Mouse (Mus musculus) liver, embryonic 15.5 days (tissue): ENCODE measurements around the gene Pcbp3. TPM values are rescaled to one million over a fixed set of nuclear protein-coding genes. Genes with fewer than 3 reads are reported as not detected.
"Not testable (repeated sequence)": the region's sequence is repeated elsewhere in the genome, so short reads cannot be mapped to it uniquely, and the experiment has no call there.

Experiments used
- ATAC-seq: fragments of 200-750 bp; cut with Nextera tagmentation; 2 replicates; pipeline ENCODE4 v1.8.0; 2017; ENCODE audit warnings: moderate number of reproducible peaks, mild to moderate bottlenecking, moderate library complexity; ENCODE audit not compliant: insufficient read depth
- H3K27ac ChIP-seq: fragments of 300-500 bp; sonication (generic); replicated peaks from 2 replicates; pipeline ENCODE4 v1.5.1; 2015; ENCODE audit warnings: mild to moderate bottlenecking, inconsistent platforms
- H3K27me3 ChIP-seq: fragments of 300-500 bp; sonication (generic); 2 replicates; pipeline ENCODE4 v1.6.1; 2015; ENCODE audit warnings: mild to moderate bottlenecking, inconsistent platforms
- H3K36me3 ChIP-seq: fragments of 300-500 bp; sonication (generic); replicated peaks from 2 replicates; pipeline ENCODE4 v1.6.1; 2015; ENCODE audit warnings: moderate library complexity, mild to moderate bottlenecking, inconsistent platforms
- H3K4me1 ChIP-seq: fragments of 300-500 bp; sonication (generic); replicated peaks from 2 replicates; pipeline ENCODE4 v1.6.1; 2015; ENCODE audit warnings: inconsistent platforms
- H3K4me2 ChIP-seq: fragments of 300-500 bp; sonication (generic); 2 replicates; pipeline ENCODE4 v1.6.1; 2015; ENCODE audit warnings: moderate library complexity, mild to moderate bottlenecking, inconsistent platforms
- H3K4me3 ChIP-seq: fragments of 300-500 bp; sonication (generic); replicated peaks from 2 replicates; pipeline ENCODE4 v1.5.1; 2015; ENCODE audit warnings: mild to moderate bottlenecking, inconsistent platforms
- H3K9ac ChIP-seq: fragments of 300-500 bp; sonication (generic); 2 replicates; pipeline ENCODE4 v1.6.1; 2015; ENCODE audit warnings: moderate library complexity, mild to moderate bottlenecking, inconsistent platforms
- H3K9me3 ChIP-seq: fragments of 300-500 bp; sonication (generic); replicated peaks from 2 replicates; pipeline ENCODE4 v1.6.1; 2016; ENCODE audit warnings: inconsistent platforms
- WGBS: fragments of 180-500 bp; shearing (Covaris S2); methylation state at CpG from one replicate; pipeline ENCODE4 v1.1.7; 2015; ENCODE audit warnings: mixed read lengths; ENCODE audit not compliant: insufficient replicate concordance; 5-methylcytosine and 5-hydroxymethylcytosine counted together
- polyA plus RNA-seq: library from polyadenylated mRNA; unstranded; fragments of >200 nt; fragmentation: Nextera tagmentation; extraction: Ambion mirVana; gene quantifications from 2 replicates; pipeline ENCODE4 v1.2.1, GENCODE M21; 2015

Gene Pcbp3
- polyA plus RNA-seq, 1 experiment from 2014 or later = 3.6 TPM

DNA sequence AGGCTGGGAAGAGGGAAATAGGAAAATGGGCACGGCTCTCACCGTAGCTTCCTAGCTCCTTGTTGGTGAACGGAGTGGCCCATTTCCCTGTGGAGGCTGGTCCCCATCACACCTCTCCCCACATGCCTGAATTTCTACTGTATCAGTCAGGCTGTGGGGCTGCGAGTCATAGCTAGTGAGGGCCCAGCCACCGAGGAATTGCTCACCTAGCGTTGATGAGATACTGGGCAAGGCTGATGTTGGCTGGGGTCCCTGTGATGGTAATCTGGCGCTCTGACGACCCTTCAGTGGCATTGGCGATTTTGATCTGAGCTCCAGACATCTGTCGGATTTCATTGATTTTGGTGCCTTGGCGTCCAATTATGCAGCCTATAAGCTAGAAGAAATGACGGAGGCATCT, 198.7 kb downstream of the Pcbp3 start:
- Histone ChIP-seq H3K27me3 (no peaks in the 10 kb centered on the region), H3K4me1 (no peaks in the 10 kb centered on the region), H3K9me3 (no peaks in the 10 kb centered on the region), H3K4me3 (no peak overlapping the region), H3K9ac (no peak overlapping the region), H3K36me3 (no peaks in the 10 kb centered on the region), H3K27ac (no peak overlapping the region), H3K4me2 (no peak overlapping the region)
- WGBS = 73% methylated on average over 12 of the region's 12 CpGs
- no peak for ATAC-seq

DNA sequence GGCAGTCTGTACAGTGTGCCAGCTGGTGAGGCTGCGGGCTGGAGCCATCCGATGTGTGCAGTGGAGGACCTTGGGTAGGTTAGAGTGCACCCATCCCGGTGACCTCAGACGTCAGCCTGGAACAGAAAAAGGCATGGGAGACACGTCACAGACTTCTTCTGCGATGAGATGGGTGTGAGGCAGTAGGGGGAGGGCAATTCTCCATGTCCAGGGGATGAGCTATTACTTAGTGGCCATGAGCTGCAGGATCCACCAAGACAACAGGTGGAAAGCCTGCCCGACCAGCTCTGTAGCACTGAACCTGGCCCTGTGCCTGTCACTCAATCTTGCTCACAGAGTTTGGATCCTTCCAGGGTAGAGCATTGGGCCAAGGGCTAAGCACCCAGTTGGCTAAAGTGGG, 199.3 kb downstream of the Pcbp3 start:
- Histone ChIP-seq H3K9ac (no peak overlapping the region), H3K4me1 (no peaks in the 10 kb centered on the region), H3K27me3 (no peaks in the 10 kb centered on the region), H3K4me3 (no peak overlapping the region), H3K36me3 (no peaks in the 10 kb centered on the region), H3K4me2 (no peak overlapping the region), H3K9me3 (no peaks in the 10 kb centered on the region), H3K27ac (no peak overlapping the region)
- WGBS = 63% methylated on average over 7 of the region's 7 CpGs
- ATAC-seq = no peak

DNA sequence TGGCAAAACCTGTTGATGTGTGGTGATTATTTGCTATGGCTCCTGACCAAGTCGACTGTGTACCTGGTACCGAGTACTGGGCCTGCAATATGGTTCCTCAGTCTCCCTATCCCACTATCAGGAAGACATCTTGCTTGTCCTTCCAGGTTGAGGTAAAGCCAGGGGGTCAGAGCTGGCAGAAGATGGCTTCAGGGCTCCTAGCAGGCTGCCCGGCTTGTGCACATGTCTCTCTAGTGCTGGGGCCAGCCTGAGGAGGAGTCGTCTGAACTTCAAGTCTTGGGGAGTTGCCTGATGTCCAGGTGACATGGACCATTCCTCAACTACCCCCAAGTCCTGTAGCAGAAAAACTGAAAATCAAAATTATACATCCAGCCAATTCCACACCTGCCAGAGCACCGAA, 201.8 kb downstream of the Pcbp3 start:
- 57% methylated on average over 5 of the region's 5 CpGs for WGBS
- Histone ChIP-seq H3K27me3 (no peaks in the 10 kb centered on the region), H3K9me3 (no peaks in the 10 kb centered on the region), H3K27ac (no peak overlapping the region), H3K4me3 (no peak overlapping the region), H3K4me2 (no peak overlapping the region), H3K36me3 (no peaks in the 10 kb centered on the region), H3K4me1 (no peaks in the 10 kb centered on the region), H3K9ac (no peak overlapping the region)
- ATAC-seq = no peak

DNA sequence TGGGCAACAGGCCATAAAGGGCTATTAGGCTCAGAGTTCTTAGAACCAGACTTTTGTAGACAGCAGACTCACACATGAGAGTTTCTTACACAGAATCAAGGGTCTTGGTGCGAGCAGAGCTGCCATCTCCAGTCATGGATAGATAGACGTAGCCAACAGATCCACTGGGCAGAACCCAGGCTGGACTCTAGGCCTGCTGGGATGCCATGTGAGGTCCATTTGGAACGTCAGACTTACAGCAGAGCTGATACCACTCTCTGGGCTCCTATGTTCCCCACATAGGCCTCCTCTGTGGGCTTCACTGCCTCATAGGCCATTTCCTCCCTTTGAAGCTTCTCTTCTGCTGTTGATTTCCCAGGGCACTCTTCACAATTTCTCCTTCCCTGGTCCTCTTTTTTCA, 208.0 kb downstream of the Pcbp3 start:
- ATAC-seq = no peak
- no peak overlapping the region for H3K4me3 ChIP-seq
- no peak overlapping the region for H3K4me2 ChIP-seq
- no peaks in the 10 kb centered on the region for H3K27me3 ChIP-seq
- no peaks in the 10 kb centered on the region for H3K36me3 ChIP-seq
- H3K9ac ChIP-seq = no peak overlapping the region
- no peak overlapping the region for H3K27ac ChIP-seq
- no peaks in the 10 kb centered on the region for H3K4me1 ChIP-seq
- no peaks in the 10 kb centered on the region for H3K9me3 ChIP-seq
- 67% methylated on average over 3 of the region's 3 CpGs for WGBS

DNA sequence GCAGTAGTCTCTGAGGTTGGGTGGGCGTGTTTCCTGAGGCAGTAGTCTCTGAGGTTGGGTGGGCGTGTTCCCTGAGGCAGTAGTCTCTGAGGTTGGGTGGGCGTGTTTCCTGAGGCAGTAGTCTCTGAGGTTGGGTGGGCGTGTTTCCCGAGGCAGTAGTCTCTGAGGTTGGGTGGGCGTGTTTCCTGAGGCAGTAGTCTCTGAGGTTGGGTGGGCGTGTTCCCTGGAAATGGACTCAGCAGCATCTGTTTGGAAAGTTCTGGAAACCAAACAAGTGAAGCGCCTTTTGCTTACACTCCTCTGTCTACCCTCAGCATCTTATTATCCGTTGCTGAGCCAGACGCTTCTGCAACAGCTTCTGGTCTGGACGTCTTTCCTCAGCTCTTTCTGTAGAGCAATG, 217.4 kb downstream of the Pcbp3 start:
- not testable (repeated sequence) for H3K4me2 ChIP-seq, H3K9ac ChIP-seq, ATAC-seq, H3K4me3 ChIP-seq, H3K27me3 ChIP-seq, H3K4me1 ChIP-seq, H3K27ac ChIP-seq, H3K36me3 ChIP-seq, H3K9me3 ChIP-seq
- 20% methylated on average over 11 of the region's 11 CpGs for WGBS

DNA sequence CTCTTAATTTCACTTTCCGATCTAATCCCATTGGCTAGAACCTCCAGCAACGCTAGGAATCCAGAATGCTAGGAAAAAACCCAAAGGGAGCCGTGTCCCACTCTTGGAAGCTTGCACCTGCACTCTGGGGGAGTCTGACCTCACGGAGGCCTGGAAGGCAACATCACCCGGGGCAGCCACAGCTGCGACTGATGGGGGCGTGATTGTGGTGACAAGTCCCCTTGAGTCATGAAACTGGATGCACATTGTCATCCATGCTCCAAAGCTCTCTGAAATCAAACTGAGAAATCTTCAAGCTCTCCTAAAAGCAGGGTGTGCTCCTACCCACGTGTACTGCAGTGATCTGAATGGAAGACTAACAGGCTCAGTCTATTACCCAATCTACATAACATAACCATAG, 224.9 kb downstream of the Pcbp3 start:
- H3K9ac ChIP-seq = no peak overlapping the region
- WGBS = 56% methylated on average over 8 of the region's 8 CpGs
- H3K4me2 ChIP-seq = no peak overlapping the region
- H3K27me3 ChIP-seq = no peaks in the 10 kb centered on the region
- no peaks in the 10 kb centered on the region for H3K36me3 ChIP-seq
- H3K9me3 ChIP-seq = no peaks in the 10 kb centered on the region
- no peak overlapping the region for H3K27ac ChIP-seq
- H3K4me1 ChIP-seq = peaks cover 3% of the 10 kb centered on the region; the same call in 1 of the 2 replicates
- no peak overlapping the region for H3K4me3 ChIP-seq
- no peak for ATAC-seq

DNA sequence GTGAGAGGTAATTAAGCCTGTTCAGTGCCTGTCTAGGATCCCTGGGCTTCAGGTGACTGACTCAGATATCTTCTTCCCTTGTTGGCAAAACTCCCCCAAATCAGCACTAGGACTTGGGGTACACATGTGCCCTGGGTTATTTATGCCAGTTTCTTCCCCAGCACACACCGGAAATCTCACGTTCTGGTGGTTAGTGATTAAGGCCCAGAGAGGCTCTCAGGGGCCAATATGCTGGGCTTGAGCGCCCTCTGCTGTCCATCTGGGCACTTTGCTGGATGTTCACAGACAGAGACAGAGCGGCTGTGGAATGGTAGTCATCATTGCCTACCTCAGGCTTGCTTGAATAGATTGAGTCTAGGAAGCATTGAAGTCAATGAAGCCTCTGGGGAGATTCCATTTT, 226.7 kb downstream of the Pcbp3 start:
- H3K27ac ChIP-seq = no peak overlapping the region
- no peaks in the 10 kb centered on the region for H3K9me3 ChIP-seq
- H3K4me1 ChIP-seq = peaks cover 3% of the 10 kb centered on the region; the same call in 1 of the 2 replicates
- ATAC-seq = peak; percentile 40; the same call in 1 of the 2 replicates
- H3K9ac ChIP-seq = no peak overlapping the region
- no peaks in the 10 kb centered on the region for H3K27me3 ChIP-seq
- WGBS = 5% methylated on average over 4 of the region's 4 CpGs
- no peak overlapping the region for H3K4me2 ChIP-seq
- no peak overlapping the region for H3K4me3 ChIP-seq
- no peaks in the 10 kb centered on the region for H3K36me3 ChIP-seq

DNA sequence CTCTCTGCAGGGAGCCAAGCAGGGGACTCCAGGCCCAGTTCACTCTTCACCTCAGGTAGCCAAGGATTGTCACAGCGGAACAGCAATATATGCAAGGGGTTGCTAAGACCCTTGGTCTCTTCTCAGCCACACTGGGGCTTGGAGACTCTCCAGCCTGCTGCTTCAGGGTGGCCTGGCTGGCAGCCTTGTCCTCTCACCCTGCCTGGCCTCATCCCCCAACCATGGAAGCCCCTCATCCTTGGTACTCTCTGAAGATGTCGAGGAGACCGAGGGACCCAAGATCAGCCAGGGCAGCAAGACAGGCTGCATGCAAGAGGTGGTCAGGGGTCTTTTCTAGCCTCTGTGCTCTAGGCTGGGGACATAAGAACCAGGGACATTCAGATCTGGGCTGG, 228.0 kb downstream of the Pcbp3 start:
- no peak overlapping the region for H3K4me3 ChIP-seq
- H3K4me1 ChIP-seq = peaks cover 3% of the 10 kb centered on the region; the same call in 1 of the 2 replicates
- H3K27me3 ChIP-seq = no peaks in the 10 kb centered on the region
- no peak overlapping the region for H3K27ac ChIP-seq
- no peak for ATAC-seq
- H3K9ac ChIP-seq = no peak overlapping the region
- H3K4me2 ChIP-seq = no peak overlapping the region
- H3K9me3 ChIP-seq = no peaks in the 10 kb centered on the region
- 38% methylated on average over 3 of the region's 3 CpGs for WGBS
- no peaks in the 10 kb centered on the region for H3K36me3 ChIP-seq

DNA sequence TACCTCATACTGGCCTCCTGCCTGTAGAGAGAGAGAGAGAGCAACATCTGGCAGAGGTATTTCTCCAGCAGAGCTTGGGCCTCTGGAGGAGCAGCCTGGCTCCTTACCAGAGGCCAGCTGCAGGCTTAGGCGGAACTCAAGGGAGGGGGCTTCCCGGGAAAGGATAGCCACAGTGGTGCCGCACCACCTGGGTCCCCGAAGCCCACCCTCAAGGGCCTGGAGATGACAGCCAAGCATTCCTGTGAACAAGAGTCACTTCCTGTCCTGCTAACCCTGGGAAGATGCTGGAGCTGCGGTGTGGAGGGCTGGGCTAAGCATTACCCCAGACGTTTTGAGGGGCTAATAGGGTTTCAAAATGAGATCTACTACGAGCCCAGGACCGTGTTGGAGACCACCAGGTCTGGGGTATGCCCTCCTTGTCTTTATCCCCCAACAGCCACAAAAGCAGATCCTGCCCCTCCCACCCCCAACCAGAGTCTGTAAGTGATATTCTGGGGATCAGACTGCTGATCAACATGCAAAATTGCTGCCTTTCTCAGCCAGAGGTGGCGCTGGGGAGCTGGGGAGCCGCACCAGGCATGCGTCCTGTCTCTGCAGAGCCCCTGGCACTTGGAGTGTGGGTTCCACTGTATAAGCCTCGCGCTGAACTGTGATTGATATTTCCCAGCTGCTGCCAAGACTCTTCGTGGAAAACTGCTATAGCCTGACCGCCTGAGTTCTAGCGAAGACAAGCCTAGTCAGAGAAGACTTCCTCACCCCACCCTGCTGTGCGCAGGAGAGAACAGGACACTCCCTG, 228.6 kb downstream of the Pcbp3 start:
- ATAC-seq = no peak
- Histone ChIP-seq H3K9ac (no peak overlapping the region), H3K36me3 (no peaks in the 10 kb centered on the region), H3K9me3 (no peaks in the 10 kb centered on the region), H3K4me1 (peaks cover 3% of the 10 kb centered on the region; the same call in 1 of the 2 replicates), H3K4me2 (no peak overlapping the region), H3K4me3 (no peak overlapping the region), H3K27me3 (no peaks in the 10 kb centered on the region), H3K27ac (no peak overlapping the region)
- WGBS = 17% methylated on average over 17 of the region's 17 CpGs

DNA sequence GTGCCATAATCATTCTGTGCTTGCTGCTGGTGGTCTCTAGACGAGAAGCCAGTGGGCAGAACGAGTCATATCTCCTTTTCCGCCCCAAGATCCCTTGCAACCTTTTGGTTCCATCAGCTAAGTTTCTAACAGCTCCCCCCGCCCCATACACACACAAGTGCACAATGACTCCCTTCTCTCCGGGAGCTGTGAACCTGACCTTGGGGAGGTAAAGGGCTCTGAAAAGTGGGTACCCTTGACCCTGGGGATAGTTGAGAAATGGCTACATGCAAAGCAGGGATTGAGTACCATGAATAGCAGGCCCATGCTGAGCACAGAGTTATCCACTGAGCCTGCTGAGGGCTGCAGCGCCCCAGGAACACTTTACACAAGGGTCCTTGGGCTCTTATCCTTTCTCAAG, 229.3 kb downstream of the Pcbp3 start:
- WGBS = 50% methylated on average over 6 of the region's 6 CpGs
- Histone ChIP-seq H3K4me2 (no peak overlapping the region), H3K9me3 (no peaks in the 10 kb centered on the region), H3K27ac (no peak overlapping the region), H3K27me3 (no peaks in the 10 kb centered on the region), H3K4me3 (no peak overlapping the region), H3K4me1 (peaks cover 3% of the 10 kb centered on the region; the same call in 1 of the 2 replicates), H3K9ac (no peak overlapping the region), H3K36me3 (no peaks in the 10 kb centered on the region)
- no peak for ATAC-seq

DNA sequence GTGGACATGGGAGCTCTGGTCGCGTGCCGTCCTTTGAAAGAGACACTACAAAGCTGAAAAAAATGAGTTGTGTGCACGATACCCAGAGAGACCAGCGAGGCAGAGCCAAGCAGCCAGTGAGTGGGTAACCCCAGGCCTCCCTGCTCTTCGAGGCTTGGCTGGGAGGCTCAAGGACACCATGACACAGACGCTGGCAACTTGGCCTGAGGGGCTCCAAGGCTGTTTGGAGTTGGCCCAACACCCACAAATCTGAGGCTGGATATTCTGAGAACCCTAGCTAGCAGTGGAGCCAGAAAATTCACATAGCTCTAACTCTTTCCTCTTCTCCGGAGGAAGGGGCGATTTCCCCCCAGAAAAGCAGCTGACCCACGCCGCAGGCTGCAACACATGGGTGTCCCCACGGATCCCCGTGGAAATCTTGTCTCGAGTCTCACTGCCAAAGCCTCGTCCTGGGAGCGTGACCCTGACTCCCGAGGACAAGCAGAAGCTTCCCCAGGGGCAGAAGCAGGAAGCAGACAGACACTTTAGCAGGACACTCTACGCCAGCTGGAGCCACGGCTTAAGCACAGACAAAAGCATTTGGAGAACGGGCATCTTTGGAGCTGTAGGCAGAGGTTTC, 230.0 kb downstream of the Pcbp3 start:
- no peak overlapping the region for H3K9ac ChIP-seq
- WGBS = 59% methylated on average over 20 of the region's 20 CpGs
- H3K4me2 ChIP-seq = no peak overlapping the region
- no peaks in the 10 kb centered on the region for H3K9me3 ChIP-seq
- ATAC-seq = no peak
- no peak overlapping the region for H3K4me3 ChIP-seq
- peaks cover 3% of the 10 kb centered on the region; the same call in 1 of the 2 replicates for H3K4me1 ChIP-seq
- 0 out of 2 replicates have a peak, but pooled peaks cover 3% of the 10 kb centered on the region for H3K27me3 ChIP-seq
- no peaks in the 10 kb centered on the region for H3K36me3 ChIP-seq
- no peak overlapping the region for H3K27ac ChIP-seq
